Mouse (Mus musculus): Measurements from ENCODE around the gene Stoml1.

Stoml1 gene

GRCm38 (mm10) chr9:58253033-58253804 is at the start of gene Stoml1:
Gene Stoml1 (plus strand): TSS chr9:58253164.
- CTCF ChIA-PET: interaction anchor here (0.6 to 4.1 kb wide), 5 partner anchors 7 to 593 kb away, joined by 3 to 15 read pairs (median 5); no protein-coding TSS in a partner anchor

- CTCF ChIA-PET: interaction anchor here (0.6 to 1.4 kb wide), 7 partner anchors 10 to 1278 kb away, joined by 3 to 8 read pairs (median 5); no protein-coding TSS in a partner anchor
These were observed 49.2 kb upstream of the Stoml1 start, which contains the start of the genes Islr and Islr2 for GRCm38 (mm10) chr9:58203516-58204447. Gene Islr (minus strand): TSS chr9:58204306. Gene Islr2 (minus strand): TSS chr9:58204319.

GRCm38 (mm10) chr9:58204448-58205000 is 48.4 kb upstream of the Stoml1 start:
- CTCF ChIA-PET: interaction anchor here (0.6 to 1.4 kb wide), 9 partner anchors 9 to 1279 kb away, joined by 3 to 16 read pairs (median 5); no protein-coding TSS in a partner anchor

GRCm38 (mm10) chr9:58206013-58206412 is 47.0 kb upstream of the Stoml1 start:
- CTCF ChIA-PET: no interaction called here

GRCm38 (mm10) chr9:58209462-58210303 is 43.3 kb upstream of the Stoml1 start:
- CTCF ChIA-PET: interaction anchor here (0.6 kb wide), 1 partner anchor 110 kb away, joined by 3 read pairs; no protein-coding TSS in a partner anchor

GRCm38 (mm10) chr9:58210304-58210627 is 42.7 kb upstream of the Stoml1 start:
- CTCF ChIA-PET: no interaction called here

- CTCF ChIA-PET: interaction anchor here (0.7 kb wide), 1 partner anchor 9 kb away, joined by 5 read pairs; the partner anchor contains the start of genes Islr and Islr2
These were observed 39.6 kb upstream of the Stoml1 start for GRCm38 (mm10) chr9:58213377-58213776.

GRCm38 (mm10) chr9:58213865-58214264 is 39.1 kb upstream of the Stoml1 start:
- CTCF ChIA-PET: interaction anchor here (0.6 to 0.7 kb wide), 2 partner anchors 9 to 96 kb away, joined by 3 to 5 read pairs; partner anchors contain the start of genes Islr and Islr2

- CTCF ChIA-PET: interaction anchor here (0.6 to 1.1 kb wide), 2 partner anchors 19 to 95 kb away, joined by 3 read pairs; no protein-coding TSS in a partner anchor
These were observed 38.3 kb upstream of the Stoml1 start for GRCm38 (mm10) chr9:58214519-58215180.

- CTCF ChIA-PET: no interaction called here
These were observed 36.6 kb upstream of the Stoml1 start for GRCm38 (mm10) chr9:58216402-58216801.

- CTCF ChIA-PET: interaction anchor here (0.5 kb wide), 1 partner anchor 29 kb away, joined by 5 read pairs; no protein-coding TSS in a partner anchor
These were observed 34.4 kb upstream of the Stoml1 start for GRCm38 (mm10) chr9:58218539-58218938.

GRCm38 (mm10) chr9:58220218-58220903 is 32.6 kb upstream of the Stoml1 start:
- CTCF ChIA-PET: interaction anchor here (0.7 to 1.4 kb wide), 4 partner anchors 10 to 310 kb away, joined by 3 to 15 read pairs (median 4); partner anchors contain the start of genes Islr and Islr2

GRCm38 (mm10) chr9:58224356-58224755 is 28.6 kb upstream of the Stoml1 start:
- CTCF ChIA-PET: interaction anchor here (1.0 to 1.5 kb wide), 3 partner anchors 54 to 57 kb away, joined by 3 to 4 read pairs (median 3); no protein-coding TSS in a partner anchor

GRCm38 (mm10) chr9:58225915-58226913 is 26.8 kb upstream of the Stoml1 start:
- CTCF ChIA-PET: interaction anchor here (0.6 to 1.3 kb wide), 3 partner anchors 22 to 55 kb away, joined by 3 to 6 read pairs (median 3); no protein-coding TSS in a partner anchor

GRCm38 (mm10) chr9:58228777-58229466 is 24.0 kb upstream of the Stoml1 start:
- CTCF ChIA-PET: no interaction called here

- CTCF ChIA-PET: interaction anchor here (1.1 to 1.5 kb wide), 2 partner anchors 14 to 48 kb away, joined by 4 to 7 read pairs; no protein-coding TSS in a partner anchor
These were observed 21.2 kb upstream of the Stoml1 start for GRCm38 (mm10) chr9:58231746-58232145.

GRCm38 (mm10) chr9:58232374-58232773 is 20.6 kb upstream of the Stoml1 start:
- CTCF ChIA-PET: interaction anchor here (1.5 kb wide), 1 partner anchor 14 kb away, joined by 4 read pairs; no protein-coding TSS in a partner anchor
